Mouse (Mus musculus) neural tube, embryonic 12.5 days (tissue): ENCODE measurements around the gene Gm27021. TPM values are rescaled to one million over a fixed set of nuclear protein-coding genes. Genes with fewer than 3 reads are reported as not detected.

ENCODE experiments used
- ATAC-seq: fragments of 200-750 bp; cut with Nextera tagmentation; 2 replicates; pipeline ENCODE4 v1.8.0; 2017; ENCODE audit warnings: low read depth, mild to moderate bottlenecking, moderate TSS enrichment, moderate library complexity; ENCODE audit not compliant: low FRiP score
- H3K27ac ChIP-seq: fragments of 300-500 bp; sonication (generic); 2 replicates; pipeline ENCODE4 v1.5.1; 2016
- H3K27me3 ChIP-seq: fragments of 300-500 bp; sonication (generic); replicated peaks from 2 replicates; pipeline ENCODE4 v1.6.1; 2016; ENCODE audit warnings: mild to moderate bottlenecking
- H3K36me3 ChIP-seq: fragments of 300-500 bp; sonication (generic); 2 replicates; pipeline ENCODE4 v1.6.1; 2016; ENCODE audit warnings: mild to moderate bottlenecking
- H3K4me1 ChIP-seq: fragments of 300-500 bp; sonication (generic); 2 replicates; pipeline ENCODE4 v1.6.1; 2016
- H3K4me2 ChIP-seq: fragments of 300-500 bp; sonication (generic); replicated peaks from 2 replicates; pipeline ENCODE4 v1.6.1; 2016; ENCODE audit warnings: mild to moderate bottlenecking
- H3K4me3 ChIP-seq: fragments of 300-500 bp; sonication (generic); 2 replicates; pipeline ENCODE4 v1.5.1; 2016
- H3K9ac ChIP-seq: fragments of 300-500 bp; sonication (generic); 2 replicates; pipeline ENCODE4 v1.6.1; 2016; ENCODE audit warnings: mild to moderate bottlenecking
- H3K9me3 ChIP-seq: fragments of 300-500 bp; sonication (generic); 2 replicates; pipeline ENCODE4 v1.6.1; 2016; ENCODE audit warnings: mild to moderate bottlenecking
- WGBS: fragments of 180-500 bp; shearing (Covaris S2); methylation state at CpG from one replicate; pipeline ENCODE4 v1.1.7; 2016; 5-methylcytosine and 5-hydroxymethylcytosine counted together
- polyA plus RNA-seq: library from polyadenylated mRNA; unstranded; fragments of >200 nt; fragmentation: Nextera tagmentation; extraction: Ambion mirVana; gene quantifications from 2 replicates; pipeline ENCODE4 v1.2.1, GENCODE M21; 2016

The Gm27021 gene
- polyA plus RNA-seq, 1 experiment from 2014 or later = 2.4 TPM

DNA sequence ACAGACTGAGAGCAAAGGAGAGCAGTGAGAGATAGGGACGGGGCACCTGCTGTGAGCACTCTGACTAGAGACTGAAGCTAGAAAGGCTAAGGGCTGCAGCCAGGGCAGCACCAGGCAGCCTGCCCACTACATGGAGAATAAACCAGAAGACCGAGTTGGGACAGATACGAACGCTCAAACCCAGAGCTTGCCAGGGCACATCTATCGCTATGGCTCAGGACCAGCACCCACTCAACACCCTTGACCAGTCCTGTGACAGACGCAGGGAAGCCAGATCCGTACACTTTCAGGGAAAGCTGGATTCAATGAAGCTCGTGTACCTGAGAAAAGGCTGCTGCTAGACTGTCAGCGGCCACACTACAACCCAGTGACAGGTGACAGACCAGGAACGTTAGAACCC is 82.4 kb downstream of the Gm27021 start:
- no peak for ATAC-seq
- H3K9me3 ChIP-seq = no peaks in the 10 kb centered on the region
- no peak overlapping the region for H3K27ac ChIP-seq
- H3K4me2 ChIP-seq = no peak overlapping the region
- no peak overlapping the region for H3K4me3 ChIP-seq
- WGBS = 92% methylated on average over 10 of the region's 10 CpGs
- H3K36me3 ChIP-seq = peaks cover 18% of the 10 kb centered on the region
- no peak overlapping the region for H3K9ac ChIP-seq
- no peaks in the 10 kb centered on the region for H3K27me3 ChIP-seq
- H3K4me1 ChIP-seq = peaks cover 14% of the 10 kb centered on the region

DNA sequence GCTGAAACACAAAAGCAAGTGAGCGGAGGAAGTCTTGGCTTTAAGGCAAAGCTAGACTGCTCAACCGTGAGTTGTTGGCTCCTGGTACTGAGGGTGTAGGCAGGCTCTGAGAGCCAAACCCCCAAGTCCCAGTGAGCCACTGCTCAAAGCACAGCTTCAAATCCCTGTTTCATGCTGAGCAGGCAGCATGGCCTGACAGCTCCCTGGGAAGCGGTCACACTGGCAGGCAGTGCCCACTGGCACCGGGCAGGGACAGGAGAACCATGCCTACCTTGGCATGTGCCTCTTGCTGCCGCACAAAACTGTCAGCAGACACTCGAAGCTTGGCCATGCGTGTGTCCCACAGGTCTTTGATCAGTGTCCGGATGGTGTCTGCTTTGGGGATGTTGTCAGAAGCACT is 86.1 kb downstream of the Gm27021 start:
- H3K4me1 ChIP-seq = no peaks in the 10 kb centered on the region
- H3K36me3 ChIP-seq = peaks cover 54% of the 10 kb centered on the region
- H3K27me3 ChIP-seq = no peaks in the 10 kb centered on the region
- no peak for ATAC-seq
- 89% methylated on average over 8 of the region's 8 CpGs for WGBS
- no peak overlapping the region for H3K4me2 ChIP-seq
- H3K27ac ChIP-seq = no peak overlapping the region
- H3K9me3 ChIP-seq = no peaks in the 10 kb centered on the region
- H3K4me3 ChIP-seq = no peak overlapping the region
- H3K9ac ChIP-seq = no peak overlapping the region

DNA sequence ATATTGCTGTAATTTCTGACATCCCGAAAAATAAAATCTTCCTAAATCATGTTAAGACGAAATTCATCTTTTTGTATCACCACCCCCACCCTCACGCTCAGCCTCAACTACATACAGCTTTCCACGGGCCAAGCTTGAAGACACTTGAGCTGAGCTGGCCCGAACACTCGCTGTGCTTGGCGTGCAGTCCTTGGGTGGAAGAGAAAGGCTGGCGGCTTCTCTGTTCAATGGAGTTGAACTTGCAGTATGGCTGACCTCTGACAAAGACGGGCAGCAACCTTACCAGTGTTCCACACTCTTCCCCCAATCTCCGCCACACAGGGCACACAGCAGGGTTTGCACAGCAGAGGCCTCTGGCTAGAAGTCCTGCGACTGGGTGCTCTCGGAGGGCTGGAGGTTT is 86.5 kb downstream of the Gm27021 start:
- no peaks in the 10 kb centered on the region for H3K9me3 ChIP-seq
- H3K9ac ChIP-seq = no peak overlapping the region
- no peak overlapping the region for H3K4me2 ChIP-seq
- WGBS = 92% methylated on average over 12 of the region's 12 CpGs
- peaks cover 59% of the 10 kb centered on the region for H3K36me3 ChIP-seq
- H3K4me1 ChIP-seq = no peaks in the 10 kb centered on the region
- no peak overlapping the region for H3K4me3 ChIP-seq
- ATAC-seq = no peak
- H3K27me3 ChIP-seq = no peaks in the 10 kb centered on the region
- H3K27ac ChIP-seq = no peak overlapping the region

DNA sequence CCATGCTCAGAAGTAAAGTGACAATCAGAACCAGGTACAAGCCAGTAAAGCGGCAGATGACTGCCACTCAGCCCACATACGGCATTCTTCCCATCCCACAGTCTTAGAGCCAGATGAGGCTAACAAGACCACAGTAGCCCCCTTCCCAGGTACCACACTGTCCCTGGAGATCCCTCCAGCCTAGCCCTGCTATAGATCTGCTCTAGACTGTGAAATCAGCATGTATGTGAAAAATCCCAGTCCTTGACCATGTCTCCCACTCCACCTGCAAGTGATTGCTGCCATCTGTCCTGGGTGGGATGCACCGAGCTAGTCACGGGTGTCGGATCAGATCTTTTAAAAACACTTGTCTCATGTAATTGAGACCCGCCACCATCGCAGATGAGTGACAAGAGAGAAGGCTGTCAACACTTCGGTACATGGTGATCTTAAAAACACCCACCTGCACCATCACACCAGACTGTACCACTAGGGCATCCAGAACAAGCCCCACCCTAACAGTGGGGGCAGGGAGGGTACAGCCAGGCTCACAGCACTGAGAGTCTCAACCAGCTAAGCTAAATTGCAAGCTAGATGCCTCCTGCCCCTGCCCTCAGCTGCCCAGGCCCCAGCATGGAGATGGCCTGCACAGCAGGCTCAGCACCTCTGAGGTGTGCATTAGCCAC is 87.4 kb downstream of the Gm27021 start:
- no peak overlapping the region for H3K4me2 ChIP-seq
- WGBS = 94% methylated on average over 8 of the region's 8 CpGs
- no peak overlapping the region for H3K27ac ChIP-seq
- no peak for ATAC-seq
- no peaks in the 10 kb centered on the region for H3K9me3 ChIP-seq
- H3K27me3 ChIP-seq = no peaks in the 10 kb centered on the region
- no peak overlapping the region for H3K4me3 ChIP-seq
- peaks cover 67% of the 10 kb centered on the region for H3K36me3 ChIP-seq
- 0 out of 2 replicates have a peak, but pooled peaks cover 7% of the 10 kb centered on the region for H3K4me1 ChIP-seq
- H3K9ac ChIP-seq = no peak overlapping the region

DNA sequence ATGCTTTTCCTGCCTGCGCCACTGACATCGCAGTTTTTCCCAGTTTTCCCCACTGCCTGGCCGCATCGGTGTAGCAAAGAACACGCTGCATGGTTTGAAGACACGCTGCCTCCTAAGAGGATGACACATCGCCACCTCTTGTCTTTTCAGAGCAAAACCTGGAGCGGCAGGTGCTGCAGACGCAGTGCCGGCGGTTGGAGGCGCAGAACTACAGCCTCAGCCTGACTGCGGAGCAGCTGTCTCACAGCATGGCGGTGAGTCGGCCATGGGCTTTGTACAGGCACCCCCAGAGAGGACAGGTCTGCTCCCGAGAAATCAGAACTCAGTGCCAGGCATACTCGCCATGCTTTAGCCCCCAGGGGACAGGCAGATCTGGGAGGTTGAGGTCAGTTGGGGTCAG is 90.1 kb downstream of the Gm27021 start:
- H3K27ac ChIP-seq = no peak overlapping the region
- no peak overlapping the region for H3K4me2 ChIP-seq
- H3K36me3 ChIP-seq = peaks cover 90% of the 10 kb centered on the region
- H3K9ac ChIP-seq = no peak overlapping the region
- 88% methylated on average over 17 of the region's 17 CpGs for WGBS
- H3K4me1 ChIP-seq = peaks cover 7% of the 10 kb centered on the region; the same call in 1 of the 2 replicates
- no peaks in the 10 kb centered on the region for H3K27me3 ChIP-seq
- no peak for ATAC-seq
- H3K4me3 ChIP-seq = no peak overlapping the region
- no peaks in the 10 kb centered on the region for H3K9me3 ChIP-seq

DNA sequence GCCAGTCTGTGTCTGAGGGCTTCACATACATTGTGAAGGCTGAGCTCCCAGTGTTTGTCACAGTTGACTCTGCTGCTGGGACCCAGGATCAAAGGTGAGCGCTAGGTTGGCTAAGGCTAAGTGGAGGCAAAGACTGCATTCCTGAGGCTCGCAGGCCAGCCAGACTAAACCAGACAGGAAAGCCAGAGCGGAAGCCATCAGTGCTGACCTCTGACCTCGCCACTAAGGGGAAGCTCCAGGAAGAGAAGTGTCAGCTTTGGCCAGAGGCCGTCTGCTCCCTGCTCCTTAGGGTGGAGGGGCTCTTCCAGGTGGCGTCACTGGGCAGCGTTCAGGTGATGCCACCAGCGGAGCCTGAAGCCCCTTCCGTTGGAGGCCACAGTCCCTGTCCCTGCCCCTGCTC is 92.1 kb downstream of the Gm27021 start:
- ATAC-seq = no peak
- no peak overlapping the region for H3K4me3 ChIP-seq
- H3K27ac ChIP-seq = no peak overlapping the region
- peaks cover 98% of the 10 kb centered on the region for H3K36me3 ChIP-seq
- H3K4me2 ChIP-seq = no peak overlapping the region
- WGBS = 70% methylated on average over 9 of the region's 9 CpGs
- no peaks in the 10 kb centered on the region for H3K27me3 ChIP-seq
- H3K9ac ChIP-seq = no peak overlapping the region
- H3K4me1 ChIP-seq = peaks cover 7% of the 10 kb centered on the region; the same call in 1 of the 2 replicates
- H3K9me3 ChIP-seq = no peaks in the 10 kb centered on the region

DNA sequence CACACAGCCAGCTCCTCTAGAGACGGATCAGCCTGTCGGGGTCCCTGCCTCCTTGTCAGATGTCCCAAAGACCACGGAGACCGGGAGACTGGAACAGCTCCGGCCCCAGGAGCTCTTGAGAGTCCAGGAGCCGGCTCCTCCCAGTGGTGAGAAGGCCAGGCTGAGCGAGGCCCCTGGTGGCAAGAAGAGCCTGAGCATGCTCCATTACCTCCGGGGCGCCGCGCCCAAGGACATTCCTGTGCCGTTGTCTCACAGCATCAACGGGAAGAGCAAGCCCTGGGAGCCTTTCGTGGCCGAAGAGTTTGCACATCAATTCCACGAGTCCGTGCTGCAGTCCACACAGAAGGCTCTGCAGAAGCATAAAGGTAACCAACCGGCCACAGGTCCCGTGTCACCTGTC is 92.9 kb downstream of the Gm27021 start:
- no peak overlapping the region for H3K9ac ChIP-seq
- WGBS = 79% methylated on average over 19 of the region's 19 CpGs
- no peak overlapping the region for H3K27ac ChIP-seq
- H3K9me3 ChIP-seq = no peaks in the 10 kb centered on the region
- H3K36me3 ChIP-seq = peaks cover 97% of the 10 kb centered on the region
- ATAC-seq = no peak
- H3K27me3 ChIP-seq = no peaks in the 10 kb centered on the region
- no peak overlapping the region for H3K4me2 ChIP-seq
- no peak overlapping the region for H3K4me3 ChIP-seq
- peaks cover 7% of the 10 kb centered on the region; the same call in 1 of the 2 replicates for H3K4me1 ChIP-seq

DNA sequence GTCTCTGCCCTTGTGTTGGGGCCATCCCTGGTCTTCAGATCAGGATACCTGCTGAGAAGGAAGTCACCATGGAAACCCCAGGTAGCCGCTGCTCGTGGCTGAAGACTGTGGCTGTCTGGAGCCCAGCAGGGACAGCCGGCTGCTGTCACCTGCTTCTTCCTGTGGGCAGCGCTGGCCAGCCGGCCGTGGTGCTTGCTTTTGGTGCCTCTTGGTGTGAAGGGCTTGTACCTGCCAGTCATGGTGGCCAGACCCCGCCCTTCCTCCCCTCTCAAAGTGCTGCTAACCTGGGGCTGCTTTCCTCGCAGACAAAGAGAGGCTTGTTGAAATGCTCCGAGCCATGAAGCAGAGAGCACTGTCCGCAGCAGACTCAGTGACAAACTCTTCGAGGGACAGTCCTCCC is 94.0 kb downstream of the Gm27021 start:
- Histone ChIP-seq H3K9me3 (no peaks in the 10 kb centered on the region), H3K27ac (no peak overlapping the region), H3K4me1 (peaks cover 7% of the 10 kb centered on the region; the same call in 1 of the 2 replicates), H3K9ac (no peak overlapping the region), H3K27me3 (no peaks in the 10 kb centered on the region), H3K4me2 (no peak overlapping the region), H3K36me3 (peaks cover 98% of the 10 kb centered on the region), H3K4me3 (no peak overlapping the region)
- WGBS = 74% methylated on average over 11 of the region's 11 CpGs
- no peak for ATAC-seq

DNA sequence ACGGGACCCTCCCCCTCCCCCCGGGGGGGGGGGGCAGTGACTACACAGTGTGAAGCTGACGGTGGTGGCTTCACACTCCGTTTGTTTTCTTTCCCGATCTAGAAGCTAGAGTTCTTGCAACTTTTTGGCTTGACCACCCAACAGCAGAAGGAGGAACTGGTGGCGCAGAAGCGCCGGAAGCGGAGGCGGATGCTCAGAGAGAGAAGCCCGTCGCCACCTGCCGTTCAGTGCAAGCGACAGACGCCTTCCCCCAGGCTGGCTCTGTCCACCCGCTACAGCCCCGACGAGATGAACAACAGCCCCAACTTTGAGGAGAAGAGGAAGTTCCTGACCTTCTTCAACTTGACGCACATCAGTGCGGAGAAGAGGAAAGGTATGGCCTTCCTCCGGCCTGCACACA is 95.3 kb downstream of the Gm27021 start:
- no peak overlapping the region for H3K4me2 ChIP-seq
- H3K27ac ChIP-seq = no peak overlapping the region
- H3K4me1 ChIP-seq = peaks cover 7% of the 10 kb centered on the region; the same call in 1 of the 2 replicates
- no peak for ATAC-seq
- H3K27me3 ChIP-seq = no peaks in the 10 kb centered on the region
- H3K9ac ChIP-seq = no peak overlapping the region
- 87% methylated on average over 21 of the region's 21 CpGs for WGBS
- H3K36me3 ChIP-seq = peaks cover 98% of the 10 kb centered on the region
- H3K9me3 ChIP-seq = no peaks in the 10 kb centered on the region
- no peak overlapping the region for H3K4me3 ChIP-seq

DNA sequence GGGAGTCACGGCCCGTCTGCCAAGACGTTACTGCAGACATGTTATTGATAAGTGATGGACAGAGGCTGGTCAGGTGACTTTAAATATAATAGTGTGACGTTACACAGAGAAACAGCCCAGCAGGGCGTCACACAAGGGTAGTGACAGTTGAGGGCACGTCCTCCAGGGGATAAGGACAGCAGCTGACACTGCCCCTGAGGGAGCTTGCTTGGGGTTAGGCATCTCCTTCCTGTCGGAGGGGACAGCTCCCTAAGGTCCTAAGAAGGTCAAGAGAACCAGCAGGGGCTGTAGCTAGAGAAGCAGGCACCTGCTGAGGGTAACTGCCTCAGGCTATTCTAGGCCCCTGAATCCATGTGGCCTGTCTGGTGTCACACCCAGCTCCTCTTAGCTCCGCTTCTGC is 96.3 kb downstream of the Gm27021 start:
- Histone ChIP-seq H3K36me3 (peaks cover 98% of the 10 kb centered on the region), H3K9me3 (no peaks in the 10 kb centered on the region), H3K4me1 (peaks cover 12% of the 10 kb centered on the region; the same call in 1 of the 2 replicates), H3K9ac (no peak overlapping the region), H3K27me3 (no peaks in the 10 kb centered on the region), H3K27ac (no peak overlapping the region), H3K4me2 (no peak overlapping the region), H3K4me3 (no peak overlapping the region)
- WGBS = 82% methylated on average over 8 of the region's 8 CpGs
- ATAC-seq = no peak

DNA sequence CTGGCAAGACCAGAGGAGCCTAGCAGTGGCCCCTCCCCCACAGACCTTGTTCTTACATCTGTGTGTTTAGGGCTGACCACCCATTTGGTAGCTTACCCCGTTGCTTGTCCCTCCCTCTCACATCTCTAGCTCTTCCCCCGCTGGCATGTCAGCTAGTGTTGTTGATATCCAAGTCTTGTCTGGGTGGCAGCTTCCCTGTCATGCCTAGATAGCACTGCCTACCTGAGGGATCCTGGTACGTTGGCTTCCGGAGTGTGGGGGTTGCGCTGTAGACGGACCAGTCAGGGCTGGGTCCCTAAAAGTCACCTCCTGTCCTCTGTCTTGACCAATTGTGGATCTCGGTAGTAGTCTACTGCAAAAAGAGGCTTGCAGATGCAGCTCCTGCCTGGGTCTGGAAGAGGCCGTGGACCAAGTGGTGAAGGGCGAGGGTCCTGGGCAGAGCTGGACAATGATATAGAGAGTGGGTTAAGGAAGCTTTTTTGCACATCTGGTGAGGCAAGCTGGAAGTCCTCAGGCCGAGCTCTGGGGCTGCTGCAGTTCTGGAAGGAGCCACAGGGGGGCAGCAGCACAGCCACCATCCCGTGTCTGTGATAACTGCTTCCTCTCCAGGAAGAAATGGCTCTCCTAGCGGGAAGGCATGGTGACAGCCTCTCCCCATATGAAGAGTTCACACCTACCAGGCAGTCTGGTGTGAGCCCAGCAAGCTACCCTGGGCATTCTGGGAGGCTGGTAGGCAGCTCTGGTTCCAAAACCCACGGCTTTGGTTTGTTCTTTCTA is 97.8 kb downstream of the Gm27021 start:
- no peaks in the 10 kb centered on the region for H3K9me3 ChIP-seq
- ATAC-seq = no peak
- no peaks in the 10 kb centered on the region for H3K27me3 ChIP-seq
- H3K9ac ChIP-seq = no peak overlapping the region
- no peak overlapping the region for H3K4me3 ChIP-seq
- peaks cover 94% of the 10 kb centered on the region for H3K36me3 ChIP-seq
- no peak overlapping the region for H3K4me2 ChIP-seq
- H3K27ac ChIP-seq = 0 out of 2 replicates have a peak overlapping the region, but pooled peaks have one; percentile 20
- peaks cover 19% of the 10 kb centered on the region for H3K4me1 ChIP-seq
- 60% methylated on average over 13 of the region's 13 CpGs for WGBS

DNA sequence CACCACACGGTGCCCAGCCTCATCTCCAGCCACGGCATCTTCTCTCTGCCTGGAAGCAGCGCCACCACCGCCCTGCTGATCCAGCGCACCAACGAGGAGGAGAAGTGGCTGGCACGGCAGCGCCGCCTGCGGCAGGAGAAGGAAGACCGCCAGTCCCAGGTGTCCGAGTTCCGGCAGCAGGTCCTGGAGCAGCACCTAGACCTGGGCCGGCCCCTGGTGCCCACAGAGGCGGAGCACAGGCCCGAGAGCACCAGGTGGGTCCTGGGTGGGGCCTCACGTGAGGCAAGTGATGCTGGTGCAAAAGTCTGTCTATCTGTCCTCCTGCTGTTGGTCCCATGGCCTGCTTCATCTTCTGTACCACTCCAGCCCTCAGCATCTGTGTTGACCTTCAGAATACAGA is 98.8 kb downstream of the Gm27021 start:
- Histone ChIP-seq H3K36me3 (peaks cover 85% of the 10 kb centered on the region), H3K27ac (no peak overlapping the region), H3K9me3 (no peaks in the 10 kb centered on the region), H3K4me2 (no peak overlapping the region), H3K27me3 (no peaks in the 10 kb centered on the region), H3K4me1 (peaks cover 28% of the 10 kb centered on the region), H3K9ac (no peak overlapping the region), H3K4me3 (no peak overlapping the region)
- WGBS = 95% methylated on average over 17 of the region's 17 CpGs
- ATAC-seq = no peak
